Mouse (Mus musculus) stomach, postnatal 0 days (tissue): ENCODE results near the gene Tecrl.

Source experiments
- CTCF ChIP-seq: IDR thresholded peaks from 2 replicates; pipeline ENCODE4 v1.5.1; 2016; ENCODE audit warnings: antibody characterized with exemption, low read depth, mild to moderate bottlenecking, moderate library complexity
- EP300 ChIP-seq: optimal IDR thresholded peaks from 2 replicates; pipeline ENCODE3; 2016; ENCODE audit warnings: antibody characterized with exemption

DNA sequence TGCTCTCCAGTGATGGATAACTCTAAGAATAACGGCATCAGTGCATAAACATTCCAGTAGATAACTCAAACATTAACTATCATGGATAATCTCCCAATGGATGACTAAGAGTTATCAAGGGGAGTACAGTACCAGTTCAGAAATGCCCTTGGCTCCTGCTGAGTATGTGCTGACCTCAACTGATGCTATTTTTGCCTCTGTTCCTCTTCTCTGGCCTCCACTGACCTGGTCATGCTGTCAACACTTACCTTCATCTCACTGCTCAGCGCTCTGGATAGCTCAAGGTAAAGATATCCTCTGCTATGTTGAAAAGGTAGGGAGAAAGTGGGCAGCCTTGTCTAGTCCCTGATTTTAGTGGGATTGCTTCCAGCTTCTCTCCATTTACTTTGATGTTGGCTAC, 30.0 kb upstream of the Tecrl start:
- TF ChIP-seq CTCF (no peak), EP300 (no peak)
